Mouse (Mus musculus) intestine, embryonic 16.5 days (tissue): Measurements from ENCODE around the gene Pan3. TPM values are rescaled to one million over a fixed set of nuclear protein-coding genes. Genes with fewer than 3 reads are reported as not detected.

Source experiments
- polyA plus RNA-seq: library from polyadenylated mRNA; unstranded; fragments of >200 nt; fragmentation: Nextera tagmentation; extraction: Ambion mirVana; gene quantifications from 2 replicates; pipeline ENCODE4 v1.2.1, GENCODE M21; 2015

Pan3 gene
- polyA plus RNA-seq, 1 experiment from 2014 or later: 40.4 TPM

Other genes starting within 250 kb of the Pan3 start
- gene Gsx1, start 241.5 kb upstream of the Pan3 start, polyA plus RNA-seq: not detected in 2 replicates
- 3.8 and 5.3 TPM in 2 replicates for gene Pdx1, start 160.2 kb upstream of the Pan3 start, polyA plus RNA-seq
- gene Cdx2, start 122.9 kb upstream of the Pan3 start, polyA plus RNA-seq: 42.1 and 46.2 TPM in 2 replicates
- gene Urad, start 107.7 kb upstream of the Pan3 start, polyA plus RNA-seq: 2.6 TPM in 2 replicates
- 0.31 and 0.32 TPM in 2 replicates for gene Flt3, start 29.7 kb upstream of the Pan3 start, polyA plus RNA-seq